Mouse (Mus musculus) ES-Bruce4 (cell line): ENCODE results near the gene Ly6g6f.

ENCODE experiments used
- CTCF ChIP-seq: IDR thresholded peaks from one replicate; pipeline ENCODE4 v1.8.1; 2011; ENCODE audit warnings: low read depth, low read length
- EP300 ChIP-seq: IDR thresholded peaks from 2 replicates; pipeline ENCODE4 v1.6.1; 2011; ENCODE audit warnings: low read depth, low read length; ENCODE audit not compliant: insufficient read depth
- POLR2A ChIP-seq: IDR thresholded peaks from one replicate; pipeline ENCODE4 v1.8.1; 2011; ENCODE audit warnings: low read length; ENCODE audit not compliant: insufficient read depth

- TF ChIP-seq CTCF (no peak), EP300 (no peak), POLR2A (no peak)
Observed at GRCm38 (mm10) chr17:35102299-35102698, 16.9 kb upstream of the Ly6g6f start.
